Mouse (Mus musculus) heart, postnatal 0 days (tissue): ENCODE measurements around the gene Unkl.

Experiments
- CTCF ChIP-seq: IDR thresholded peaks from 2 replicates; pipeline ENCODE4 v1.5.1; 2016; ENCODE audit warnings: antibody characterized with exemption, control low read depth, low read depth
- EP300 ChIP-seq: IDR thresholded peaks from 2 replicates; pipeline ENCODE4 v1.6.1; 2016; ENCODE audit warnings: antibody characterized with exemption, low read depth

DNA sequence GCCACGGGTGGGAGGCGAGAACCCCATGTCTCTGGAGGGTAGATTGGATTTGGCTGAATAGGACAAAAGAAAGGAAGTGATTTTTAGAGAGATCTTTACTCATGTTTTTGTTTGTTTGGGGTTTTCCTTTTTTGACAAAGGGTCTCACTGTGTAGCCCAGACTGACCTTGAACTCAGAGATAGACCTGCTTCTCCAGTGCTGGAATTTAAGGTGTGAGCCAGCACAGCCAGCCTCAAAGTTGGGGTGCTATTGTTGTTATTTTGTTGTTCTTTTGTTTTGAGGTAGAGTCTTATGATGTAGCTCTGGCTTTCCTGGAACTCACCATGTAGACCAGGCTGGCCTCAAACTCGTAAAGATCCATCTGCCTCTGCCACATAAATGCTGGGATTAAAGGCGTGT is 14.2 kb downstream of the Unkl start:
- TF ChIP-seq CTCF, result no peak
- TF ChIP-seq EP300, result no peak
